Mouse (Mus musculus): ENCODE measurements around the gene Pgls.

The Pgls gene

GRCm38 (mm10) chr8:71569366-71570290 is 22.3 kb upstream of the Pgls start:
- peak; percentile 83 to 86 for DNase-seq (ENCODE audit: low spot score in 2 of 2)

GRCm38 (mm10) chr8:71570291-71570954 is 21.6 kb upstream of the Pgls start:
- DNase-seq (ENCODE audit: low spot score in 2 of 2): peak; percentile 91 to 93

DNA sequence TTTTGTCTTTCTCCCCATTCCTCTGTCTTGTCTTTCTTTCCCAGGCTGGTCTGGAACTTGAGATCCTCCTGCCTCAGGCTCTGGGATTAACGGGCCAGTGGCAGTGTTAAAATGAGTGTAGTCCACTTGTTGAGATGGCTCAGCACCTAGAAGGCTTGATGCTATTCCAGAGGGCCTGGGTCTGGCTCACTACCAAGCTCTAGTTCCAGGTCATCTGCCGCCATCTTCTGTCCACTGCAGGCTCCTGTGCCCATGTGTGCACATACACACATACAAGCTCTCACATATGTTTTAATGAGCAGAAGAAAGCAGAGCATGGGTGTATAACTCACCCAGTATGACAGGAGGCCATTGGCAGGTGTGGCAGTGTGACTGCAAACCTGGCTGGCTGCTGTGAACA is 19.9 kb upstream of the Pgls start:
- no peak for DNase-seq (ENCODE audit: low spot score in 2 of 2)

- peak in 1 of 2 experiments; percentile 67 for DNase-seq (ENCODE audit: low spot score in 2 of 2)
These were observed 18.9 kb upstream of the Pgls start for GRCm38 (mm10) chr8:71572847-71573633.

DNA sequence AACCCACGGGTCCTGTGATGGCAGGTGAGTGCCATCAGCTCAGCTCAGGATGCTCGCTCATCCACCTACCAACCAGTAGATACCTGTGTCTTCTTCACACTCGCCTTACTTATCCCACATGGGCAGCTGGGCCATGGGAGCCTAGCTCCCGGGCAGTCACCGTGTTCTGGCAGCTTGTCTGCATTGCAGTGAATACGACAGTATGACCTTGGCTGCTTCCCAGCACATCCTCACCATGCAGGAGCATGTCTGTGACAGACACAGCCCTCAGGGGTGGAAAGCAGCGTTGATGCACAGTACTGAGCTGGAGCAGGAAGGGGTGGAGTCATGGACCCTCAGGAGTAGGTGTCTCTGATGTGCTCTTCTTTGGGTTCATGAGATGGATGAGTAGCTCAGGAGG is 17.6 kb upstream of the Pgls start:
- DNase-seq (ENCODE audit: low spot score in 2 of 2): no peak

DNA sequence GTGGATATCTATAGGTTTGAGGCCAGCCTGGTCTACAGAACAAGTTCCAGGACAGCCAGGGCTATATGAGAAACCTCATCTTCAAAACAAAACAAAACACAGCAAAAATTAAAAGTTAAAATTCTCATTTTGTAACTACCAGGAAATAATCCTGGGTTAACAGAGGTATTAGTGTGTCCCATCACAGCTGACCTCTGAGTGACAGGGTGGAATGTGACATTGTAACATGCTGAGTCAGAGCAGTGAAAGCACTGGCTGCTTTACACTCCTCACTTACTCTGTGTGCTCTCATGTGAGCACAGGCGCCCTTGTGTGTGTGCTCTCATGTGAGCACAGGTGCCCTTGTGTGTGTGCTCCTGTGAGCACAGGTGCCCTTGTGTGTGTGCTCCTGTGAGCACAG is 17.0 kb upstream of the Pgls start:
- no peak for DNase-seq (ENCODE audit: low spot score in 2 of 2)

DNA sequence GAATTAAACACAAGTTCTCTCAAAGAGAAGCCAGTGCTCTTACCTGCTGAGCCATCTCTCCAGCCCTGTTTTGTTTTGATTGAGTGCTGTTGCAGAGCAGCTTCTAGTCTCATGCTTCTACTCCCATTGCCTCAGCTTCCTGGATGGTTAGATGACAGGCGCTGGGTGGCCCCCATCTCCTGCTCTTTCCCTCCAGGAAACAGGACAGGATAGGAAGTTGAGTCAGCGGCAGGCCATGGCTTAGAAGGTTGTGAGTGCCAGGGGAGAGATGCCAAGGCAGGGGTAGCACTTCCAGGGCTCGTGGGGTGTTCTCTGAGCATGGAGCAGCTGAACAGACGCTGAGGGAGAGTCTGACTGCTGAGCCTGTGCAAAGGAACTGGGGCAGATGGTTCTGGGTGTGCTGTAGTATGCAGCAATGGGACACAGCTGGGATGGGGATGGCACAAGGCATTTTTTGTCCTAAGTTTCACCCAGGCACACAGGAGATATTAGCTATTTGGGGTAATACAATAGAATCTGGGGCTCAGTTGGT is 14.1 kb upstream of the Pgls start:
- DNase-seq (ENCODE audit: low spot score in 2 of 2): no peak

DNA sequence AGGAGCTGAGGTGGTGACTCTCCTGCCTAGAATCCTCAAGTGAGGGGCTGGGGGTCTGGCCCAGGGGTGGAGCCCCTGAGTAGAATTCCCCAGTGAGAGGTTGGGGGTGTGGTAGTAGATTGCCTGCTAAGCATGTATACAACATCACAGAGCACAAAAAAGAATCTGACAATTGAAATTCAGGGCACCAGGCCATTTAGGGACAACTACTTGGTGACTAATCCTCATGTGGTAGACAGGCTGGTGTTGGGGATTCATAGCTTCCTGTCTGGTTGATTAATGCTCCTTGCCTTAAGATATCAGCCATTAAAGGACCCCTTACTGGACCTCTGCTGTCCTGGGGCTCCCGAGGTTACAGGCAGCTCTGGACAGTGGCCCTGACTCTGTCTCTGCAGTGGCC is 13.0 kb upstream of the Pgls start:
- no peak for DNase-seq (ENCODE audit: low spot score in 2 of 2)

- DNase-seq (ENCODE audit: low spot score in 2 of 2): no peak
These were observed 12.5 kb upstream of the Pgls start for GRCm38 (mm10) chr8:71579476-71579875.

GRCm38 (mm10) chr8:71580201-71580600 is 11.8 kb upstream of the Pgls start:
- DNase-seq (ENCODE audit: low spot score in 2 of 2): no peak

GRCm38 (mm10) chr8:71586891-71587290 is 5.1 kb upstream of the Pgls start:
- DNase-seq (ENCODE audit: low spot score in 2 of 2): no peak

DNA sequence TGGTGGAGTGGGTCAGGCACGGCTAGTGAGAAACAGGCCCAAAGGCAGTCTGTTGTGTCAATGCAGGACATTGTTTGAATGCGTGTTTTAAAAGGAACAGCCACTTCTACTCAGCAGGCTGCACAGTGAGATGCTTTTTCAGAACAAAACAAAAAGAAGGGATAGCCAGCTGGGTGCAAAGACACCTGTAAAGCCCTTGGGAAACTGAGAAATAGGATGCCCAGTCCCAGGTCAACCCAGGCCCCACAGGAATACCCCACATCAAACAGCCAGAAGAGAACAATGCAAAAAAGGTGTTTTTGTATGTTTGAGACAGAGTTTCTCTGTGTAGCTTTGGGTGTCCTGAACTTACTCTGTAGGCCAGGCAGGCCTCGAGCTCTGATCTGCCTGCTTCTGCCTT is 3.2 kb upstream of the Pgls start:
- no peak for DNase-seq (ENCODE audit: low spot score in 2 of 2)

GRCm38 (mm10) chr8:71591017-71591416 is 959 bp upstream of the Pgls start:
- no peak for DNase-seq (ENCODE audit: low spot score in 2 of 2)

DNA sequence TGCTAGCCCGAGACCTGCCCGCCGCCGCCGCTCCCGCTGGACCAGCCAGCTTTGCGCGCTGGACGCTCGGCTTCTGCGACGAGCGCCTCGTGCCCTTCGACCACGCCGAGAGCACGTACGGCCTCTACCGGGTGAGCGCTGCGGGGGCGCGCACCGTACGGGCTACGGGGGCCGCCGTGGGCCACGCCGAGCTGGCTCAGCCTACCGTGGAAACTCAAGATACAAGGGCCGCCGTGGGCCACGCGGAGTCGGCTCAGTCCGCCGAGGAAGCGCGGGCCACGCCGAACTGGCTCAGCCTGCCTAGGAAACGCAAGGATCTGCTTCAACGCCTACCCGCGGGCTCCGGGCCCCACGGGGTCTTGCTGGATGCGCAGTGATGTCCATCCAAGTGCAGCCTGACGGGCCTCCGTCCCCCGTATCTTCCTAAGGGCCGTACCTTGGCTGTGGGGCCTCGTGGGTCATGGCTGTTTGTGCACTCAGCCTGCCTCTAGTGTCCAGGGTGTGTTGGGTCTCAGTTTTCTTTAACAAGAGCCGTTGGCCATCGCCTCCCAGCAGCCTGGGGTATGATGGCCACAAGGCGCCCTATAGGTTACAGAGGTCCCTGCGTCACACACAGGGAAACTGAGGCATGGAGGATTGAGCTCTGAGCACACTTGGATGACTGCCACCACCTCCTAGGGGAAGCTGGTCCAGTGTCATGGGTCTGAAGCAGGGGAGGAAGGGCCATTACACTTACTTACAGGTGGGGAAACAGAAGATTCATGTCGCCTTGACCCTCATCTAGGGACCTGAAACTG is 596 bp downstream of the Pgls start:
- peak in 1 of 2 experiments; percentile 74 for DNase-seq (ENCODE audit: low spot score in 2 of 2)

DNA sequence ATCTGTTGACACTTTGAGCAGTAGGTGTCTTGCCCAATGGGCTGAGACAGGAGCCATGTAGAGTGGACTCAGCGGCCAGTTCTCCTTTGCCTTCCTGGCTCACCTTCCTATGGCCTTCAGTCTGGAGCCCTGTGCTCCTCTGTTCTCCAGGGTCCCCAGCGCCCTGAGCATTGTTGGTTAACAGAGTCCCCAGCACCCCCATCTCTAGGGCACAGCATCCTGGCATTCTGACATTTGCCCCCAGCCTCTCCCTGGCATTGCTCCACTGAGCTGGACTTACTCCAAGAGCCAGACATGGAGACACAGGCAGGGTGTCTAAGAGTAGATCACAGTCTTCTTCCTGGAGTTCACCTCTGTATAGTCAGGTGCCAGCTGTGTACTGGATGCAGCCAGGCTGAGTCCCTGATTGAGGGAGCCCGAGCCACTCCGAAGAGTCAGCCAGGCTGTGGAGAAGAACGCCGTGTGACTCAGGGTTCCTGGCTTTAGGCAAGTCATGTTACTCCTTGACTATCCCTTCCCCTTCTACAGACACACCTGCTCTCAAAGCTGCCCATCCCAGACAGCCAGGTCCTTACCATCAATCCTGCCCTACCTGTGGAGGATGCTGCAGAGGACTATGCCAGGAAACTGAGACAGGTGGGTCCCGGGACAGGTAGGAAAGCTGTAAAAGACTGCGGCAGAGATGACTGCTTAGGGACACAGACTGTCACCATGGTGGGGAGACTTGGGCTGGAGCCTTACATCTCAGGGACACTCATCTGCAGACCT is 1.8 kb downstream of the Pgls start:
- no peak for DNase-seq (ENCODE audit: low spot score in 2 of 2)

DNA sequence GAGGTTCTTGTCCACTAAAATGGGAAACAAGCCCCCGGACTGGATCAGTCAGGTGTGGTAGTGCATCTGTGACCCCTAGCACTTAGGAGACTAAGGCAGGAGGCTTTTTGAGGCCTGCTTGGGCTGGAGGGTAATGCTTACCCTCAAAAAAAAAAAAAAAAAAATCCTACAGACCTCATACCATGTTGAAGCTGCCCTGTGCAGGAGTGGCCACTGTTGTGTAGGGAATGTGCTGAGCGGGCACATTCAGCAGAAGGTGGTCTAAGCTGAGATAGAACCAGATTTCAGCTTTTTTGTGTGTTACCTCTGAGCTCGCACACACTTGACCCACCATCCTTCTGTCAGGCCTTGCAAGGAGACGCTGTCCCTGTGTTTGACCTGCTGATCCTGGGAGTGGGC is 2.3 kb downstream of the Pgls start:
- no peak for DNase-seq (ENCODE audit: low spot score in 2 of 2)

GRCm38 (mm10) chr8:71595862-71596261 is 3.9 kb downstream of the Pgls start:
- DNase-seq (ENCODE audit: low spot score in 2 of 2): peak; percentile 80 to 89

- no peak for DNase-seq (ENCODE audit: low spot score in 2 of 2)
These were observed 4.4 kb downstream of the Pgls start for GRCm38 (mm10) chr8:71596384-71596783.

DNA sequence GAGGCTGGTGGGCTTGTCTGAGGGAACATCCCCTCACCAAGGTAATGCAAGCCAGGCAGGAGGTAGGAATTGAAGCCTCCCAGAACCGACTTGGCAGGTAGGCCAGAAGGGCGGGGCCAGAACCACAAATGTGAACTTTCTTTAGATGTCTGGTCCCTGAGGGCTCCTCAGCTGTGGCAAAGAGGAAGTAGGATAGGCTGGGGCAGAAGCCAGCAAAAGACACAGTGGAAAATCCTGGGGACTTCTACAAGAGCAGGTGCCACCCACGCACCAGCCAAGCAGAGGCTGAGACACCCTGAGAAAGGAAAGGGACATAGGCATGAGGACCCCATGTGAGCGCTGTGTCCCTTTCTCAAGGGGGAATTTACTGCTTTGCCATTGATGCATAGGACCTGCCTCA is 4.8 kb downstream of the Pgls start:
- no peak for DNase-seq (ENCODE audit: low spot score in 2 of 2)

GRCm38 (mm10) chr8:71597451-71597850 is 5.5 kb downstream of the Pgls start, which contains the start of gene Fam129c:
TSS of gene Fam129c (plus strand) at chr8:71597648.
- no peak for DNase-seq (ENCODE audit: low spot score in 2 of 2)
